ENCODE assay signal across 7 mouse cellular contexts in genomic region chr16:11203600-11204390, GRCm38 (mm10). TPM values are rescaled to one million over a fixed set of nuclear protein-coding genes. Genes with fewer than 3 reads are reported as not detected.
DNase-seq lines count a peak whose midpoint lies in the region; ATAC-seq and TF ChIP-seq lines count a peak whose summit lies in the region.

No protein-coding gene starts in this region.

- peak overlapping the region; percentile 77 for H3K27ac ChIP-seq in testis, adult 2 months (ENCODE audit: control insufficient read depth, insufficient read depth, low read depth, low read length)
- H3K27ac ChIP-seq in embryonic facial prominence, embryonic 12.5 days, result peak overlapping the region; percentile 85
- H3K27ac ChIP-seq in intestine, embryonic 16.5 days (ENCODE audit: low read length), result peak overlapping the region; percentile 49
- peak overlapping the region; percentile 35 for H3K27ac ChIP-seq in neural tube, embryonic 13.5 days (replicated peaks)

- 6% methylated on average over 24 of the region's 24 CpGs for WGBS in embryonic facial prominence, embryonic 12.5 days
- WGBS in intestine, embryonic 16.5 days, result 5% methylated on average over 24 of the region's 24 CpGs
- WGBS in neural tube, embryonic 13.5 days, result 9% methylated on average over 24 of the region's 24 CpGs

- peak overlapping the region; percentile 87 for H3K4me2 ChIP-seq in embryonic facial prominence, embryonic 12.5 days (replicated peaks)
- H3K4me2 ChIP-seq in intestine, embryonic 16.5 days (ENCODE audit: low read depth, low read length), result peak overlapping the region; percentile 80
- H3K4me2 ChIP-seq in neural tube, embryonic 13.5 days, result peak overlapping the region; percentile 97

- intact Hi-C loops in left cerebral cortex, postnatal 36 days (cut with DNase I), result loop anchor here (2.0 kb wide), 1 partner anchor 51 kb away; the partner anchor contains the start of gene Gspt1

- no peak for TF ChIP-seq POLR2A in testis, adult 2 months (IDR thresholded peaks at IDR 0.05; ENCODE audit: control insufficient read depth, low read depth, low read length)

- peak overlapping the region; percentile 97 for H3K4me3 ChIP-seq in testis, adult 2 months (ENCODE audit: control insufficient read depth, low read depth, low read length)
- H3K4me3 ChIP-seq in embryonic facial prominence, embryonic 12.5 days, result peak overlapping the region; percentile 86
- peak overlapping the region; percentile 65 for H3K4me3 ChIP-seq in intestine, embryonic 16.5 days (ENCODE audit: low read length)
- peak overlapping the region; percentile 95 for H3K4me3 ChIP-seq in neural tube, embryonic 13.5 days

- H3K9ac ChIP-seq in embryonic facial prominence, embryonic 12.5 days, result peak overlapping the region; percentile 89
- H3K9ac ChIP-seq in intestine, embryonic 16.5 days (ENCODE audit: low read depth, low read length), result peak overlapping the region; percentile 78
- H3K9ac ChIP-seq in neural tube, embryonic 13.5 days, result peak overlapping the region; percentile 93

- H3K27me3 ChIP-seq in testis, adult 2 months (ENCODE audit: control insufficient read depth, insufficient read depth, low read length), result no peaks in the 10 kb centered on the region
- H3K27me3 ChIP-seq in embryonic facial prominence, embryonic 12.5 days, result no peaks in the 10 kb centered on the region
- no peaks in the 10 kb centered on the region for H3K27me3 ChIP-seq in intestine, embryonic 16.5 days (replicated peaks; ENCODE audit: control insufficient read depth, insufficient read depth, low read length)
- H3K27me3 ChIP-seq in neural tube, embryonic 13.5 days, result no peaks in the 10 kb centered on the region

- DNase-seq in testis, postnatal 14 days (ENCODE audit: low spot score), result no peak
- DNase-seq in left cerebral cortex, postnatal 36 days (ENCODE audit: low spot score in 2 of 2), result no peak
- no peak for DNase-seq in spleen, postnatal 14 days (ENCODE audit: low spot score in 2 of 2)

- peaks cover 7% of the 10 kb centered on the region for H3K4me1 ChIP-seq in testis, adult 2 months (ENCODE audit: control insufficient read depth, insufficient read depth, low read length)
- peaks cover 21% of the 10 kb centered on the region for H3K4me1 ChIP-seq in embryonic facial prominence, embryonic 12.5 days
- H3K4me1 ChIP-seq in intestine, embryonic 16.5 days (ENCODE audit: control insufficient read depth, insufficient read depth, low read length), result peaks cover 10% of the 10 kb centered on the region
- H3K4me1 ChIP-seq in neural tube, embryonic 13.5 days (replicated peaks), result peaks cover 35% of the 10 kb centered on the region

- 0 out of 2 replicates have a peak, but pooled peaks have one; percentile 30 for ATAC-seq in embryonic facial prominence, embryonic 12.5 days (ENCODE audit: insufficient number of reproducible peaks, insufficient read depth, low FRiP score, low TSS enrichment)
- ATAC-seq in intestine, embryonic 16.5 days, result peak; percentile 57
- ATAC-seq in neural tube, embryonic 13.5 days (ENCODE audit: low read depth), result peak; percentile 64

- no peaks in the 10 kb centered on the region; the same call in none of the 2 replicates for H3K36me3 ChIP-seq in testis, adult 2 months (ENCODE audit: control insufficient read depth, insufficient read depth, low read length)
- H3K36me3 ChIP-seq in embryonic facial prominence, embryonic 12.5 days, result peaks cover 42% of the 10 kb centered on the region
- no peaks in the 10 kb centered on the region for H3K36me3 ChIP-seq in intestine, embryonic 16.5 days (ENCODE audit: control insufficient read depth, insufficient read depth, low read length)
- H3K36me3 ChIP-seq in neural tube, embryonic 13.5 days, result peaks cover 43% of the 10 kb centered on the region

- H3K9me3 ChIP-seq in embryonic facial prominence, embryonic 12.5 days, result no peaks in the 10 kb centered on the region
- H3K9me3 ChIP-seq in intestine, embryonic 16.5 days (ENCODE audit: control insufficient read depth, low read length), result no peaks in the 10 kb centered on the region
- no peaks in the 10 kb centered on the region for H3K9me3 ChIP-seq in neural tube, embryonic 13.5 days

- TF ChIP-seq CTCF in testis, adult 2 months (IDR thresholded peaks at IDR 0.05; ENCODE audit: control insufficient read depth, insufficient read depth, insufficient replicate concordance, low read depth, low read length), result no peak

RNA-seq across cellular contexts. Expression of gene Rsl1d1, which starts 0.7 kb away (rescaled TPM):
- polyA plus RNA-seq in testis, adult 2 months (2012; rRNA removed), result 7.1 and 8.3 TPM in 2 replicates
- 198 and 211 TPM in 2 replicates for polyA plus RNA-seq in embryonic facial prominence, embryonic 12.5 days (2016; fragmentation: Nextera tagmentation; extraction: Ambion mirVana)
- polyA plus RNA-seq in intestine, embryonic 16.5 days (2015; fragmentation: Nextera tagmentation; extraction: Ambion mirVana), result 150 and 170 TPM in 2 replicates
- polyA plus RNA-seq in neural tube, embryonic 13.5 days (2015; fragmentation: Nextera tagmentation; extraction: Ambion mirVana), result 144 and 164 TPM in 2 replicates
- 10 to 100 TPM; 48.2 to 48.8 TPM for total RNA-seq in left cerebral cortex, postnatal 36 days (2021)

RNA-seq across cellular contexts. Expression of gene Zc3h7a, which starts 27.6 kb away (rescaled TPM):
- 42.5 and 51.5 TPM in 2 replicates for polyA plus RNA-seq in testis, adult 2 months (2012; rRNA removed)
- polyA plus RNA-seq in embryonic facial prominence, embryonic 12.5 days (2016; fragmentation: Nextera tagmentation; extraction: Ambion mirVana), result 112 TPM in 2 replicates
- polyA plus RNA-seq in intestine, embryonic 16.5 days (2015; fragmentation: Nextera tagmentation; extraction: Ambion mirVana), result 79.3 and 83.6 TPM in 2 replicates
- 74.6 and 83.8 TPM in 2 replicates for polyA plus RNA-seq in neural tube, embryonic 13.5 days (2015; fragmentation: Nextera tagmentation; extraction: Ambion mirVana)
- 10 to 100 TPM; 49.7 to 84.5 TPM for total RNA-seq in left cerebral cortex, postnatal 36 days (2021)

RNA-seq across cellular contexts. Expression of gene Gspt1, which starts 50.3 kb away (rescaled TPM):
- polyA plus RNA-seq in testis, adult 2 months (2012; rRNA removed), result 15.4 and 18.1 TPM in 2 replicates
- polyA plus RNA-seq in embryonic facial prominence, embryonic 12.5 days (2016; fragmentation: Nextera tagmentation; extraction: Ambion mirVana), result 106 and 107 TPM in 2 replicates
- polyA plus RNA-seq in intestine, embryonic 16.5 days (2015; fragmentation: Nextera tagmentation; extraction: Ambion mirVana), result 53.0 and 54.9 TPM in 2 replicates
- 52.4 and 62.7 TPM in 2 replicates for polyA plus RNA-seq in neural tube, embryonic 13.5 days (2015; fragmentation: Nextera tagmentation; extraction: Ambion mirVana)
- 10 to 100 TPM; 80.4 to 85.9 TPM for total RNA-seq in left cerebral cortex, postnatal 36 days (2021)

Comparison
In these comparisons a context has a peak if more than half of its experiments do, and no peak if none do; other contexts are left out.
1. H3K27ac ChIP-seq: peak in every context shown above with its lines; median percentile 85 in embryonic facial prominence, embryonic 12.5 days; 77 in testis, adult 2 months; 49 in intestine, embryonic 16.5 days; 35 in neural tube, embryonic 13.5 days.
2. RNA of gene Rsl1d1, which starts 0.7 kb away (polyA plus RNA-seq): 198 to 211 TPM in embryonic facial prominence, embryonic 12.5 days, 150 to 170 TPM in intestine, embryonic 16.5 days and 144 to 164 TPM in neural tube, embryonic 13.5 days; 7.1 to 8.3 TPM in testis, adult 2 months; every median in the first group is over 10 times any median in the second.
3. Peak in every context shown above with its lines, with median percentiles within 50 percentile points of each other: H3K4me3 ChIP-seq, ATAC-seq, H3K4me2 ChIP-seq and H3K9ac ChIP-seq.